Mouse (Mus musculus) left cerebral cortex, adult 2 months (tissue): ENCODE measurements around the gene Asb12. TPM values are rescaled to one million over a fixed set of nuclear protein-coding genes. Genes with fewer than 3 reads are reported as not detected.
"Not testable (repeated sequence)": the region's sequence is repeated elsewhere in the genome, so short reads cannot be mapped to it uniquely, and the experiment has no call there.

Experiments used
- DNase-seq, 2 experiments: peaks; one replicate each; pipeline ENCODE4 v3.0.0; 2021 to 2022; ENCODE audit warnings: low spot score in 2 of 2, mixed read lengths in 1 of 2; ENCODE audit errors: extremely low spot score in 1 of 2
- H3K27ac ChIP-seq: fragments of 200-600 bp; 2 replicates; pipeline ENCODE4 v1.8.1; 2022
- H3K4me3 ChIP-seq: fragments of 200-600 bp; 2 replicates; pipeline ENCODE4 v1.8.1; 2022
- CTCF ChIP-seq: fragments of 200-600 bp; IDR thresholded peaks from 2 replicates; pipeline ENCODE4 v1.8.1; 2022; ENCODE audit warnings: antibody characterized with exemption, mild to moderate bottlenecking, moderate library complexity
- intact Hi-C: fragments of 180-260 bp; cut with DNase I; formaldehyde crosslinking; loops from one replicate; pipeline ENCODE4 v1.15.1; 2025
- long read RNA-seq, 2 experiments: library from polyadenylated mRNA; stranded (forward); transcript quantifications; one replicate each; pipeline ENCODE4 v2.0.0; 2021; ENCODE audit warnings: borderline mapping rate in 2 of 2
- total RNA-seq, 2 experiments: library from RNA; stranded (reverse); gene quantifications; 2 replicates each; pipeline ENCODE4 v1.2.3; 2021

Gene Asb12
- not detected for total RNA-seq
- long read RNA-seq, experiment 1, result 0 reads
- long read RNA-seq, experiment 2, result 0 reads

DNA sequence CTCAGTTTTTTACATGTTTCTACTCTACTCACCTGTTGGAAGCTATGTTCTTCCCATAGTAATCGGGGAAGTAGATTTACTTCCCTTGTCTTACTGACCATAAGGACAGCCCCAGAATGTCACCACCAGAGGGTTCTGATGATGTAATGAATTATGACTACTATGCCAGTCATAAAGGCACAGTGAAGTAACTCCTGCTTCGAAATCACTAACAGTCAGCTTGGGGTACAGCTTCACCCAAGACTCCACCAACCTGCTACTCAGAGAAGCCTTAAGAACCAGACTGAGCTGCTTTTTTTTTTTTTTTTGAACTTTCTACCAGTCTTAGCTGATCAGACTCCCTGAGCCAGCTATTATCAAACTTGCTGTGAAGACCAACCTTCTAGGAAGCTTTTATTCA lies at the start of gene Asb12, which contains the start of gene Pfn5:
Gene Asb12 (minus strand): TSS at position 101 of the 400 bp plus-strand sequence.
Gene Pfn5 (plus strand): TSS at position 218 of the 400 bp plus-strand sequence.
- no peak within 1 kb of the TSS for H3K27ac ChIP-seq

DNA sequence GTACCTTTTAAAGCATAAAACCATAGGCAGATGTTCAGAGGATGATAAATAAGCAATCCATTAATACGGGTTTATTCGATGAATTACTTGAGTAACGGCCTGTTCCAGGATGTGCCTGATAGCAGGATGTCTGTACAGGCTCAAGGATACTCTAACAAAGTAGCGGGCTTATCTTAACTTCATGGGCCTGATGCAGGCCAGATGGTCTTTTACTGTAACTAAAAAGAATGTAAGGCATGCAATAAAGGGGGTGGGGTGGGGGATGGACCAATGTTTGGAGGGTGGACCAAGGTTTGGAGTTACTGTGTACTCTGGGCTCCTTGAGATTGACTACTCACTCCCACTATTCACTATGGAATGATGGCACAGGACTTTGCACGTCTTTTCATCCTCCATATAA lies 42.8 kb upstream of the Asb12 start:
- H3K4me3 ChIP-seq, result no peak overlapping the region
- DNase-seq, result no peak
- no peak overlapping the region for H3K27ac ChIP-seq
- TF ChIP-seq CTCF, result no peak
- intact Hi-C loops, result no loop called here

More for the DNA sequence above, at the start of gene Asb12, which contains the start of gene Pfn5:
- DNase-seq, result no peak
- intact Hi-C loops, result no loop called here
- TF ChIP-seq CTCF, result no peak
- H3K4me3 ChIP-seq, result no peak within 1 kb of the TSS

DNA sequence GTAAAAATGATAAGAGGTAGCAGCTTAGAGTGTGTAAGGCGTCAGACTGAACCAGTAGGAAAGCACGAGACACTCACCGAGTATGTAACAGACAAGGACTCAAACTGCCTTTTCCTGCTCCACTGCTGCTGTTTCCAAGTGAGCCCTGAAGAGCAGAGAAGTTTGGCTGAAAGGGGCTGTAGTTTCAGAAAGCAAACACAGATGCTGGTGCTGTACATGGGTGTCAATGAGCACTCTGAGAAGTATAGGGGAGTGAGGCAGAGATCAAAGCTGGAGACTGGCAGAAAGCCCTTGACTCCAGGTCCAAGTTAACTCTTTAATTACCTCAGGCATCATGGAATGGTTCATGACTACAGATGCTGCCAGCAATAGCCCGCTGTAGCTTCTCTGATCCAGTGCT lies 3.5 kb downstream of the Asb12 start:
- H3K27ac ChIP-seq, result no peak overlapping the region
- intact Hi-C loops, result no loop called here
- no peak for DNase-seq
- no peak for TF ChIP-seq CTCF
- H3K4me3 ChIP-seq, result no peak overlapping the region

DNA sequence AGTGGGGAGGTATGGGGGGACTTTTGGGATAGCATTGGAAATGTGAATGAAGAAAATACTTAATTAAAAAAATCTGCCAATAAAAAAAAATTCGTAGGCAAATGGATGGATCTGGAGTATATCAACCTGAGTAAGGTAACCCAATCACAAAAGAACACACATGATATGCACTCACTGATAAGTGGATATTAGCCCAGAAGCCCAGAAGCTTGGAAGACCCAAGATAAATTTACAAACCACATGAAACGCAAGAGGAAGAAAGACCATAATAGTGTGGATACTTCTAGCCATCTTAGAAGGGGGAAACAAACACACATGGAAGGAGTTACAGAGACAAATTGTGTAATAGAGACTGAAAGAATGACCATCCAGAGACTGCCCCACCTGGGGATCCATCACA lies 22.3 kb downstream of the Asb12 start:
- H3K4me3 ChIP-seq, DNase-seq, H3K27ac ChIP-seq, intact Hi-C loops: not testable (repeated sequence)

DNA sequence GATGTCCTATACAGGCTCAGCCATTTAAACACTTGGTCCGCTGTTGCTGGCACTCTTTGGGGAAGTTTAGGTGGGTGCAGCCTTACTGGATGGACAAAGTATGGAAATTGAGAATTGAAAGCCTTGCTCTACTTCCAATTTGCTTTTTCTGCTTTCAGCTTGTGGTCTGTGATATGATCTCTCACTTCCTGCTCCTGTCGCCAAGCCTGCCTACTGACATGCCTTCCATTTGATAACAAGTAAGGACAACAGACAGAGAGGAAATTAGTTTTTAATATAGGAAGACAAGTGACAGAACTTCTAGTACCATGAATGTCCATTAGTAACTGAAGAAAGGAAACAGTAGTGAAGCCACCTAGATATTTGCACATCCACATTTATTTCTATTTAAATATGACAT lies 32.6 kb downstream of the Asb12 start:
- DNase-seq, result no peak
- no peak overlapping the region for H3K27ac ChIP-seq
- TF ChIP-seq CTCF, result no peak
- intact Hi-C loops, result no loop called here
- H3K4me3 ChIP-seq, result no peak overlapping the region

DNA sequence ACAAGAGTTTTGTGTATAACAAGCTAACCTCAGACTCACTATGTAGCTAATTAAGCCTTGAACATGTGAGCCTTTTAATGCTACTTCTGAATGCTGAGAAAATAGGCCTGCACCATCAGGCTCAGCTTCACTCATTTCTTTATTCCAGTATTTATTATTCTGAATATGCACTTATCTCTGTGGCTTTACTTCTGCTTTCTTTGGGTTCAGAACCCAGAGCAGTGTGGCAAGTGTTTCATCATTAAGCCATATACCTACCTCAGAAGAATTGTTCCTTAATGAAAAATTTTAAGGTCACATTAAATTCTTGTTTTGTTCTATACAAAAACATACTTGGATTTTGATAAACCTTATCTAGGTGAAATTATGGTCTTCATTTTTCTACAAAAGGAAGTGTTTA lies 33.9 kb downstream of the Asb12 start:
- intact Hi-C loops, result no loop called here
- TF ChIP-seq CTCF, result no peak

DNA sequence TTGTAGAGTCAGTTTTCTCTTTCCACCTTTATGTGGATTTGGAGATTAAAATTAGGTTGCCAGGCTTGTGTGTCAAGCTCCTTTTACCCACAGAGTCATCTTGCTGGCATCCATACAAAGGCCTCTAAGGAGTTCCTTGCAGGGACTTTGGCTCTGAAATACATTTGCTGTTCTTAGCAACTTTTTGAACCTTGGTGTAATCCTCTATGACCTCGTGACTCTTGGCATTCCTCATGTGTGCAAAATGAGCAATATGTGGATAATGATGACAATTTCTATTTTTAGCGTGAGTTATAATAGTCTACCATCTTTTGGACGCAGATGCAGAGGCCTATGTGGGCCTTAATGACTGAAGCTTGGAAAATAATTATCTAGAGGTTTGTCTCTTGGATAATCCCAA lies 100.6 kb downstream of the Asb12 start:
- Histone ChIP-seq H3K27ac (no peak overlapping the region), H3K4me3 (no peak overlapping the region)
- intact Hi-C loops, result no loop called here
- DNase-seq, result no peak
- no peak for TF ChIP-seq CTCF

More for the DNA sequence above, 33.9 kb downstream of the Asb12 start:
- no peak for DNase-seq
- H3K4me3 ChIP-seq, result no peak overlapping the region
- H3K27ac ChIP-seq, result no peak overlapping the region

DNA sequence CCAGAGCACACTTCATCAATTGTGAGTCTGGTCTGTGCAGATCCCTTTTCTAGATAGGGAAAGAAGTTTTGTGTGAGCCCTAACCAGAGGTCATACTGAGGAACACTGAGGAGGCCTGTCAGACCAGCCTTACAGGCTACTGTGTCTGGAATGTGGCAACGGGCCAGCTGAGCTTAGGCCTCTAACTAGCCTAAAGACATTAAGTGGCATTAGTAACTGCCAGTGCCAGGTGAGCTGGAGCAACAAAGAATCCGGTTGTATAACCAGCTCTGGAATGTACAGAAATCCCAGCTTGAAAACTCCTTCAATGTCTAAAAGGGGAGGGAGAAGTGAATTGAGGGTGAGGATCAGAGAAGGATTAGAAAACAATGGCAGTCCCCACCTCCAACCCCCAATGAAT lies 111.9 kb downstream of the Asb12 start:
- no peak for TF ChIP-seq CTCF
- Histone ChIP-seq H3K27ac (no peak overlapping the region), H3K4me3 (no peak overlapping the region)
- intact Hi-C loops, result no loop called here
- DNase-seq, result no peak

DNA sequence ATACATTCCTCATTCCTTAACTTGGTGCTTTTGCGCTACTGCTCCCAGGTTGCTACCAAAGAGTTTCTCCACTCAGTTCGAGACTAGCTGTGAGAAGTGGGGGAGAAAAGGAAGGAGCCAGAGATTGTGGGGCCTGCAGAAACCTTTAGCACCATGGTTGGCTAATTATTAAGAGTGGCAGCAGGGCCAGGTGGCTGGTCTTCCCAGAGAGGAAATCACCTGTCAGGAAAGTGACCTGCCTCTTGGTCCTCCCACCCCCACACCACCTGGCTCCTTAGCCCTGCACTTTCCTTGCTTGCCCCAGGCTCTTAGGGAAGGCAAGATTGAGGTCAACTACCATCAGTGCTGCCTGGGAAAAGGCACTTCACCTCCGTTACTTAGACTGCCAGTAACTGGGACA lies 112.6 kb downstream of the Asb12 start:
- DNase-seq, result no peak
- H3K27ac ChIP-seq, result no peak overlapping the region
- H3K4me3 ChIP-seq, result peak overlapping the region; percentile 65
- TF ChIP-seq CTCF, result no peak
- intact Hi-C loops, result no loop called here

DNA sequence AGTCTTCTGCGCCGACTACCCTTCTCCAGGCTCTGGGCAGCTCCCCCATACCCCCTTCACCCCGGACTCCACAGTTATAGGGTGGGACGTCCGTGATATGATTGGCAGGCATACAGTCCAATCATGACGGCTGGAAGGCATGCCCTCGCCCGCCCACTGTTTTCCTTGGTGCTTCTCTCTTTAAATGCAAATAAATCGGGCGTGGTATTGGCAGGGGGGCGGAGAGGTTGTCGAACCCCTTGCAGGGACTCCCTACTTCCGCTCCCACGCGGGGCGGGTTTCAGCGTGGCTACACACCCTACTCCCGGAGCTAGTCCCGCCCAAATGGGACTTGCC lies 113.0 kb downstream of the Asb12 start, which contains the start of gene Amer1:
Gene Amer1 (minus strand): TSS at position 97 of the 336 bp plus-strand sequence.
- no peak for TF ChIP-seq CTCF
- peak within 1 kb of the TSS; percentile 65 for H3K4me3 ChIP-seq
- peak within 1 kb of the TSS; percentile 78 for H3K27ac ChIP-seq
- intact Hi-C loops, result loop anchor here (5.0 kb wide), 1 partner anchor 267 kb away; no protein-coding TSS in a partner anchor
- DNase-seq, result peak; percentile 86

DNA sequence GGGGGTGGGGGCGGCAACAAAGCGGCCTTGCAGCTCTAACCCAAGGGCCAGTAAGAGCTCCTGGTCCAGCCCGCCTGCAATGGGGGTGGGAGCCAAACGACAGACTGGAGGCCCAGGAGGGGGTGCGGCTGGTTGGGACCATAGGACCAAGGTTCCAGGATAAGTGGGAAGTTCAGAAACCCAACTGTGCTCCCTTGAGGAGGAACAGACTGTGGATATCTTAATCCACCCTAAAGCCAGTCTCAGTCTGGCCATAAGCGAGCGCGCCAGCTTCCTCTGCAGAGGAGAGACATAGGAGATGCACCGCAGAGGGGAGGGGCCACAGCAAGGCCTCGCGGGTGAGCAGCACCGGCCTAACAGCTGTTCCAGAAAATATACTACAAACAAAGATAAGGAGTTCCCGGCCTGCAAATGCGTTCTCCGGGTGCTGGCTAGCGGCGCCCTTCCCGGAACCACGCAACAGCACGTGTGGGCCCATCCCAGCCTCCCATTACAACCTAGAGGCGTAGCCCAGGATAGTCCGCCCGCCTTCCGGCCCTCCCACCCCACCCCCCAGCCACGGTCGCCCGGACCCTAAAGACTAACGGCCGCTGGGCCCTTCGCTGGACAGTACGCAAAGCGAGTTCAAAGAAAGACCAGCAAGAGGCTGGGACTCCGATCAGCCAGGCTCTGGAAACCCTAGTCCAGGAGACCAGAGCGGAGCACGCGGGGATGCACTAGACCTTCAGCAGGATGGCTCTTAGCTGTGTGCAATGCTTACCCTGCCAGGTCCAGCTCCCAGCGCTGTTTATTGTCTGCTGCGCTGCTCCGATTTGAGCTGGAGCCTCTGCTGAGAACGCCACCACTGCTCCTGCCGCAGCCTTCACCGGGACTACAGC lies 113.7 kb downstream of the Asb12 start:
- no peak for TF ChIP-seq CTCF
- H3K27ac ChIP-seq, result peak overlapping the region; percentile 78
- intact Hi-C loops, result loop anchor here (5.0 kb wide), 1 partner anchor 267 kb away; no protein-coding TSS in a partner anchor
- peak overlapping the region; percentile 65 for H3K4me3 ChIP-seq
- peak; percentile 15 to 30 for DNase-seq

DNA sequence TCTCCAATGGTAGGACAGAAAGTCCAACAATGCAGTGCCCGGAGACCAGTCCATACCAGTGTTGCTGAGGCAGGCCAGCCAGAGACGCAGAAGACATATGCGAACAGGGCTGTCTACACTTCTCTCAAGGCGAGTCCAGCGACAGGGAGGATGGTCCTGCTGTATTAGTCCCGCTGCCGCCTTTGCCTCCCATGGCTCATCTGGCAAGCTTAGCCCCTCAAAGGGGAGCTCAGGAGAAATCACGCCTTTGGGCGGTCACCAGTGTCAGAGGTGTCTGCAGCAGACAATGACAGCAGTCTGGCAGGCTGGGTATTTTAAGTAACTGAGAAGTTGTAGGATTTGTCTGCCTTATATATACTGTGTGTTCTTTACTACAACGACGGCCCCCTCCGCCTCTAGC lies 114.4 kb downstream of the Asb12 start:
- no peak for DNase-seq
- TF ChIP-seq CTCF, result no peak

More for the DNA sequence above, 114.4 kb downstream of the Asb12 start:
- no peak overlapping the region for H3K27ac ChIP-seq
- H3K4me3 ChIP-seq, result peak overlapping the region; percentile 65
- intact Hi-C loops, result loop anchor here (5.0 kb wide), 1 partner anchor 266 kb away; no protein-coding TSS in a partner anchor
